Mouse (Mus musculus): ENCODE results near the gene Grap. TPM values are rescaled to one million over a fixed set of nuclear protein-coding genes. Genes with fewer than 3 reads are reported as not detected.

The Grap gene
- polyA plus RNA-seq, 1 experiment from 2014 or later: 4.3 TPM

DNA sequence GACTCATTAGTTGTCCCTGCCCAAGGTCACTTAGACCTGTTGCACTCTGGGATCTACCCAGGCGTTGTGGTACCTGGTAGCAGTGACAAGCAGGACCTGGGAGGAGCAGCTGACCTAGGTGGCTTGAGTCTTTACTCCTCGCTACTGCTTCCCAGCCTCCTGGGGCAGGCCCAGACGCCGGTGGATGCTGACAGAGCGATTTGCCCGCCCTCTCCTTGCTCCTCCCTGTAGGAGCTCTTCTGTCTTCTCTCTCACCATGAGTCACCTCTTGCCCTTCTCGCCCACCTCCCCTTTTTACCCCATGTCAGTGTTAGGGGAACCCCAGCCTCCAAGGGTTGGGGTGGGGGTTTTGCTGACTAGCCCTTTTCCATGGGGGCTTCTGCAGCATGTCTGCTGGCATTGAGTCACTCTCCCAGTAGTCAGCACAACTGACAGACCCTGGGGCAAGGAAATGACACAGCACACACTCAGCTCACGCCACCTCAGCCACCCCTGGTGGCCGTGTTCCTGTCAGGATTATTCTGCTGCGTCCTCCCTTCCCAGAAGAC, 33.9 kb downstream of the Grap start:
- Histone ChIP-seq H3K4me3 (replicated peaks) (peak overlapping the region; percentile 69), H3K4me1 (replicated peaks) (peaks cover 68% of the 10 kb centered on the region)

DNA sequence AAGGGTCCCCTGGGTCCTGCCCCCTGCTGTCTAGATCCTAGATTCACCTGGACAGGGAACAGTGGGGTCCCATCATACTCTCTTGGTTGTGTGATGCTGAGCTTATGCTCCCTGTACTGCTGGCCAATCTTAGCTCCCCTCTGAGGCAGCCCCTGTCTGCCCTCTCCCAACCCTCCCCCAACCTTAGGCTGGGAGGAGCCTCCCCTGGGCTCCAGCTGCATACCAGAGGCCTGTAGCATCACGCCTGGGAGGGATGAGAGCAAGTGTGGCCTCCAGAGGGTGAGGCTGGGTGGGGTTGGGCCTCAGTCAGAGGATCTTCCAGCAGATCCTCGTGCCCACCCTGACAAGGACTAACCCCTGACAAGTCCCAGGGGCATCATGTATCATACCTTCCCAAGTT, 34.5 kb downstream of the Grap start:
- no peak for ATAC-seq (ENCODE audit: insufficient read depth)
- no peaks in the 10 kb centered on the region for H3K9me3 ChIP-seq (replicated peaks)

More for the DNA sequence above, 33.9 kb downstream of the Grap start:
- Histone ChIP-seq H3K36me3 (replicated peaks) (peaks cover 6% of the 10 kb centered on the region; the same call in 1 of the 2 replicates), H3K4me2 (peak overlapping the region; percentile 94), H3K9ac (peak overlapping the region; percentile 75), H3K27ac (replicated peaks) (peak overlapping the region; percentile 84), H3K27me3 (peaks cover 33% of the 10 kb centered on the region), H3K9me3 (replicated peaks) (no peaks in the 10 kb centered on the region)
- no peak for ATAC-seq (ENCODE audit: insufficient read depth)
- WGBS (ENCODE audit: insufficient replicate concordance): 42% methylated on average over 10 of the region's 10 CpGs

DNA sequence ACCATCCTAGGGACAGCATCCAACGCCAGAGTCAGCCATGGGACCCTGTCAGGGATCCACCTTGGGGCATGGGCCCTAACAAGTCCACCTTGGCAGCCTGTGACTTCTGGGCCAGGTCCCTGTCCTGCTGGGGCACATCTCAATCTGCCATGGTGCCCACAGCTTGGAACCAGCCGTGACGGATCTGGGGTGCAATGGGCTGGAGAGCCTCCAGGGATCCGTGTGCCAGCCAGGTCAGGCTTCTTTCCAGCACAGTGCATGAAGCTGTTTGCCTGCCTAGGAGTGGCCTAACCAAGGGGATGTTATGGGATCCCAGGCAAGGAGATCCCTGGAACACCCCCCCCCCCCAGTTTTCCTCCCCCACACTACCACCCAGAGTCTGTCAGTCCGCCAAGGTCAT, 39.9 kb downstream of the Grap start:
- no peak overlapping the region for H3K27ac ChIP-seq (replicated peaks)
- peaks cover 20% of the 10 kb centered on the region for H3K4me1 ChIP-seq (replicated peaks)
- H3K9me3 ChIP-seq (replicated peaks): no peaks in the 10 kb centered on the region
- no peak overlapping the region for H3K4me3 ChIP-seq (replicated peaks)
- no peaks in the 10 kb centered on the region for H3K27me3 ChIP-seq
- H3K36me3 ChIP-seq (replicated peaks): peaks cover 44% of the 10 kb centered on the region
- no peak overlapping the region for H3K4me2 ChIP-seq
- H3K9ac ChIP-seq: no peak overlapping the region
- no peak for ATAC-seq (ENCODE audit: insufficient read depth)
- WGBS (ENCODE audit: insufficient replicate concordance): 83% methylated on average over 5 of the region's 5 CpGs

More for the DNA sequence above, 34.5 kb downstream of the Grap start:
- Histone ChIP-seq H3K4me3 (replicated peaks) (peak overlapping the region; percentile 69), H3K9ac (peak overlapping the region; percentile 32), H3K4me2 (peak overlapping the region; percentile 94), H3K27ac (replicated peaks) (peak overlapping the region; percentile 84; the same call in 1 of the 2 replicates), H3K4me1 (replicated peaks) (peaks cover 68% of the 10 kb centered on the region), H3K27me3 (peaks cover 29% of the 10 kb centered on the region), H3K36me3 (replicated peaks) (peaks cover 12% of the 10 kb centered on the region)
- WGBS (ENCODE audit: insufficient replicate concordance): 28% methylated on average over 2 of the region's 2 CpGs

DNA sequence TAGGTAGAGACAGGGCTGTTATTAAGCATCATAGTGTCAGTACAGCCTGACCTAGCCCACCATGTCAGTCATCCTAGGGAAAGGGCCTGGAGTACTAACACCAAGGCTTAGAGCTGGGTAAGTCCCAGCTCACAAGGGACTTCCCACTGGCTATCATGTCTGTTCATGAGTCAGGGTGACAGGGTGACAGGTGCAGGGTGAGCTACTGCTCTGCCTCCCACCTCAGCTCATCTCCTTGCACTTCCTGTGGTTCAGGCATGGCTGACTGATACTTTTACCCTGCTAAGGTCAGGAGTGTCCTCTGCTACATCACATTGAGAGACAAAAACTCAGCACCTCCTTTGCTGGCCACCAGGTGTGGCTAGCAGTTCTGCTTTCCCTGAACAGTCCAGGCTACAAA, 45.8 kb downstream of the Grap start:
- H3K36me3 ChIP-seq (replicated peaks): peaks cover 73% of the 10 kb centered on the region
- no peak for ATAC-seq (ENCODE audit: insufficient read depth)

DNA sequence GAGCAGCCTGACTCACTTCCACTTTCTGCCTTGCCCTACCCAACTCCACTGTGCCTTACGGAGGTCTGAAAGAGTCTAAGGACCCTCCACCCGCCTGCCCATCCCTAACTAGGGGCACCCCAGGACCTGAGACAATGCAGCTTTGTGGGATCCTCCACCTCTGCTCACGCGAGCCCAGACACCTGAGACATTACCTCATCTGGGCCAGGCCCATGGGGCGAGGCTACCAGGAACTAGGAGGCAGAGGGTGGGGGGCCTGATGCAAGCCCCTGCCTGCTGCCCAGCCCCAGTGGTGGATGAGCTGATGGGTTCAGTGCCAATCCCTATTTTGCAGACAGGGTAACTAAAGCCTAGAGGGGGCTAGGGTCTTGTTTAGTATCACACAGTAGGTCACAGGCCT, 46.4 kb downstream of the Grap start:
- Histone ChIP-seq H3K9me3 (replicated peaks) (no peaks in the 10 kb centered on the region), H3K4me3 (replicated peaks) (no peak overlapping the region), H3K4me1 (replicated peaks) (no peaks in the 10 kb centered on the region), H3K4me2 (no peak overlapping the region), H3K27ac (replicated peaks) (no peak overlapping the region), H3K9ac (no peak overlapping the region), H3K36me3 (replicated peaks) (peaks cover 77% of the 10 kb centered on the region), H3K27me3 (no peaks in the 10 kb centered on the region)
- 85% methylated on average over 5 of the region's 5 CpGs for WGBS (ENCODE audit: insufficient replicate concordance)
- ATAC-seq (ENCODE audit: insufficient read depth): no peak

More for the DNA sequence above, 45.8 kb downstream of the Grap start:
- Histone ChIP-seq H3K27ac (replicated peaks) (no peak overlapping the region), H3K4me2 (no peak overlapping the region), H3K4me1 (replicated peaks) (no peaks in the 10 kb centered on the region), H3K27me3 (no peaks in the 10 kb centered on the region), H3K4me3 (replicated peaks) (no peak overlapping the region), H3K9ac (no peak overlapping the region), H3K9me3 (replicated peaks) (no peaks in the 10 kb centered on the region)

DNA sequence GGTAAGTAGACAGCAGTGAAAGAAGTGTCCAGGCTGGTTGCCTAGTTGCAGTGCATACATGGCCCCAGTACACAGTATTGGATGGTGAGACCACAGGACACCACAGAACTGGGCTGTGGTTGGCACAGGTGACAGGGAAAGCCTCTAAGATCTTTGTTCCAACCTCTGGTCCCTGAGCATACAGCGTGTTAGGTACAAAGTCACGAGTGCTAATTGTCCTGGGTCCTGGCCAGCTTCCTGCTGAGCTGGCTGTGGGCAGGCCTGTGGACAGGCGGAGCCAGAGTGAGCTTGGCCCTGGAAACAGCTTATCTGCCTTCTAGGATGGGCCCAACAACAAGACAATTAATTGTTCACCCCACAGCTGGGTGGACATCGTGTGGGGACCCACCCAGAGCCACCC, 46.9 kb downstream of the Grap start:
- H3K9me3 ChIP-seq (replicated peaks): no peaks in the 10 kb centered on the region
- H3K4me2 ChIP-seq: no peak overlapping the region
- no peak overlapping the region for H3K4me3 ChIP-seq (replicated peaks)
- H3K27ac ChIP-seq (replicated peaks): no peak overlapping the region
- H3K4me1 ChIP-seq (replicated peaks): no peaks in the 10 kb centered on the region
- 57% methylated on average over 4 of the region's 4 CpGs for WGBS (ENCODE audit: insufficient replicate concordance)
- no peak overlapping the region for H3K9ac ChIP-seq
- no peak for ATAC-seq (ENCODE audit: insufficient read depth)
- H3K36me3 ChIP-seq (replicated peaks): peaks cover 72% of the 10 kb centered on the region
- no peaks in the 10 kb centered on the region for H3K27me3 ChIP-seq

DNA sequence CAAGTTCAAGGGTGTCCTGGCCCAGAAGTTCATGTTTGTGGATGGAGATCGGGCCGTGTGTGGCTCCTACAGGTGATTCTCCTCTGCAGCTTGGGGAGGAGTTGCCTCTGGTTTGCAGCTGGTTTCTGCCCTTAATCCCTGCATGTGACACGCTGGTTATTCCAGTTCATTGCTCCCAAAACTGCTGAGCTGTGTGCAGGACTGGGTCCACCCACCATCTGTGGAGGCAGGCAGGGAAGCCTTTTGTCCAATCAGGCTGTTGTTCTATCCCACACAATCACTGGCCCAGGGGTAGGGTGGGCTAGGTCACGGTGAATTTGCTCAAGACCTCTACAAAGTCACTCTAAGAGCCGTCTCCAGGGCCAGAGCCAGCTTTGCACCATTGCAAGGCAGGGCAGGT, 48.6 kb downstream of the Grap start:
- WGBS (ENCODE audit: insufficient replicate concordance): 75% methylated on average over 5 of the region's 5 CpGs
- no peaks in the 10 kb centered on the region for H3K27me3 ChIP-seq
- H3K36me3 ChIP-seq (replicated peaks): peaks cover 55% of the 10 kb centered on the region
- no peak overlapping the region for H3K4me2 ChIP-seq
- ATAC-seq (ENCODE audit: insufficient read depth): no peak
- no peak overlapping the region for H3K4me3 ChIP-seq (replicated peaks)
- no peak overlapping the region for H3K9ac ChIP-seq
- no peaks in the 10 kb centered on the region for H3K4me1 ChIP-seq (replicated peaks)
- no peaks in the 10 kb centered on the region for H3K9me3 ChIP-seq (replicated peaks)
- H3K27ac ChIP-seq (replicated peaks): no peak overlapping the region

DNA sequence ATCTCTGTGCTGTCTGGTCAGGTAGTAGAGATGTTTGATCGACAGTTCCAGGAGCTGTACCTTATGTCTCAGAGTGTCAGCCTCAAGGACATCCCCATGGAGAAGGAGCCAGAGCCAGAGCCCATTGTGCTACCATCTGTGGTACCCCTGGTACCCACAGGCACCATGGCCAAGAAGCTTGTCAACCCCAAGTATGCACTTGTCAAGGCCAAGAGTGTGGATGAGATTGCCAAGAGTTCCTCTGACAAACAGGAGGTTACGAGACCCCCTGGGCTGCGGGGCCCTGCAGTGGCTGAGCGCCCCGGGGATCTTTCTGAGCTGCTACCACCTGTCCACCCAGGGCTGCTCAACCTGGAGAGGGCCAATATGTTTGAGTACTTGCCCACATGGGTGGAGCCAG, 49.4 kb downstream of the Grap start:
- Histone ChIP-seq H3K4me1 (replicated peaks) (no peaks in the 10 kb centered on the region), H3K4me2 (no peak overlapping the region), H3K27me3 (no peaks in the 10 kb centered on the region), H3K36me3 (replicated peaks) (peaks cover 50% of the 10 kb centered on the region), H3K4me3 (replicated peaks) (no peak overlapping the region), H3K9ac (no peak overlapping the region), H3K9me3 (replicated peaks) (no peaks in the 10 kb centered on the region), H3K27ac (replicated peaks) (no peak overlapping the region)
- WGBS (ENCODE audit: insufficient replicate concordance): 86% methylated on average over 5 of the region's 5 CpGs
- ATAC-seq (ENCODE audit: insufficient read depth): no peak

DNA sequence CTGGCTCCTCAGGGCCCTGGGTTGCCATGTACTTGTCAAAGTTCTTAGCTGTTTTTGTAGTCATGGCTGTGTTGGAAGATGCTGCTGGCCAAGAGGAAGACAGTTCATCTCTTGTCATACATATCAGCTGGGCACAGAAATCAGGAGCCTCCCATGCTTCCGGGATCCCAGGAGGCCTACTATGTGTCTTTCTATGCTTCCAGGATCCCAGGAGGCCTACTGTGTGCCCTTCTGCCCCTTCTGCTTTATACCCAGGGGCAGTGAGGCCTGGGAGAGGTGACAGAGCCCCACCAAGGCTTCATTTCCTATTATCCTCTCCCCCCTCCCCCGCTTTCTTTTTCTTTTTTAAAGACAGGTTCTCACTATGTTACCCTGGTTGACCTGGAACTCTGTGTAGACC, 52.5 kb downstream of the Grap start:
- Histone ChIP-seq H3K36me3 (replicated peaks) (peaks cover 39% of the 10 kb centered on the region), H3K9me3 (replicated peaks) (no peaks in the 10 kb centered on the region), H3K27ac (replicated peaks) (no peak overlapping the region), H3K4me1 (replicated peaks) (no peaks in the 10 kb centered on the region), H3K9ac (no peak overlapping the region), H3K4me2 (no peak overlapping the region), H3K4me3 (replicated peaks) (no peak overlapping the region), H3K27me3 (0 out of 2 replicates have a peak, but pooled peaks cover 6% of the 10 kb centered on the region)
- WGBS (ENCODE audit: insufficient replicate concordance): 93% methylated on average over 2 of the region's 2 CpGs
- no peak for ATAC-seq (ENCODE audit: insufficient read depth)

DNA sequence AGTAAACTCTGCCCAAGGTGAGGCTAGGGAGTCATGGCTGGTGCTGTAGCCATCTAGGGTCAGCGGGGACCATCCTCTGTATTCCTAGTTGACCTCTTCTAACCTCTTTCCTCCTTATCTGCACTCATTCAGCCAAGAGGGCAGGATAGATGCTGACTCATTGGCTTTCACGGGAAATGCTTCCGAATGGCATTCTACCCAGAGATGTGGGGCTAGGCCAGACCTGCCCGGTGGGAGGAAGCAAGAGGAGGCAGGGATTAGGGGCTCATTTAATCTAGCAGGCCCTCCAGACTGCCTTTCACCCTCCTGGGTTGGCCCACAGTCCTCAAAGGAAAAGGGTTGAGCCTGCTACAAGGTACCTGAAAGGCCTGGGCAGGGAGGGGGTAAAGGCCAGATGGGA, 53.2 kb downstream of the Grap start:
- no peak overlapping the region for H3K27ac ChIP-seq (replicated peaks)
- no peak overlapping the region for H3K9ac ChIP-seq
- 0 out of 2 replicates have a peak, but pooled peaks cover 7% of the 10 kb centered on the region for H3K27me3 ChIP-seq
- 40% methylated on average over 4 of the region's 4 CpGs for WGBS (ENCODE audit: insufficient replicate concordance)
- ATAC-seq (ENCODE audit: insufficient read depth): no peak
- H3K4me1 ChIP-seq (replicated peaks): no peaks in the 10 kb centered on the region
- no peak overlapping the region for H3K4me2 ChIP-seq
- H3K9me3 ChIP-seq (replicated peaks): no peaks in the 10 kb centered on the region
- H3K4me3 ChIP-seq (replicated peaks): no peak overlapping the region
- H3K36me3 ChIP-seq (replicated peaks): peaks cover 35% of the 10 kb centered on the region

DNA sequence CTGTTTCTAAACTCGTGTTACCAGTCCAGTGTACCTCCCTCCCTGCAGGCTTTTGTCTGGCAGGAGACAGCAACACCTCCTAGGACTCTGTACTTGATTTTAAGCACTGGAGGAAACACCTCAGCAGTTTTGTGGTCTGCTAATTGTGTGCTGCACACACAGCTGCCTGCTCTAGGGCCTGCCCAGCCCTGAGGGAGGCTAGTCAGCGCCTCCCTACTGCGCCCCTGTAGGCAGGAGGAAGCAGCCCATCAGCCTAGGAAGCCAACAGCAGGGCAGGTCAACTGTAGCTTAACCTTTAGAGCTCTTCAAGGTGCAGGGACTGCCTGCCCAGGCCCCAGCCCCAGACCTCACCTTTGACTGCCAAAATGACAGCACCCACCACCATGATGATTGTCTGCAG, 55.9 kb downstream of the Grap start:
- Histone ChIP-seq H3K4me2 (no peak overlapping the region), H3K9me3 (replicated peaks) (no peaks in the 10 kb centered on the region), H3K36me3 (replicated peaks) (peaks cover 10% of the 10 kb centered on the region), H3K9ac (no peak overlapping the region), H3K4me3 (replicated peaks) (no peak overlapping the region), H3K27ac (replicated peaks) (no peak overlapping the region), H3K4me1 (replicated peaks) (no peaks in the 10 kb centered on the region), H3K27me3 (peaks cover 7% of the 10 kb centered on the region; the same call in 1 of the 2 replicates)
- ATAC-seq (ENCODE audit: insufficient read depth): 0 out of 2 replicates have a peak, but pooled peaks have one; percentile 6
- WGBS (ENCODE audit: insufficient replicate concordance): 60% methylated on average over 3 of the region's 3 CpGs

All from liver, embryonic 15.5 days (tissue).